Mouse (Mus musculus) kidney, postnatal 10 days (tissue): Measurements from ENCODE around the gene Mrpl30.
A peak's percentile ranks its signal among the peaks of the same experiment; 100 is the strongest.

ENCODE experiments used
- DNase-seq: peaks from one replicate; pipeline ENCODE4 v3.0.0; 2021; ENCODE audit warnings: mixed read lengths

Gene Mrpl30

DNA sequence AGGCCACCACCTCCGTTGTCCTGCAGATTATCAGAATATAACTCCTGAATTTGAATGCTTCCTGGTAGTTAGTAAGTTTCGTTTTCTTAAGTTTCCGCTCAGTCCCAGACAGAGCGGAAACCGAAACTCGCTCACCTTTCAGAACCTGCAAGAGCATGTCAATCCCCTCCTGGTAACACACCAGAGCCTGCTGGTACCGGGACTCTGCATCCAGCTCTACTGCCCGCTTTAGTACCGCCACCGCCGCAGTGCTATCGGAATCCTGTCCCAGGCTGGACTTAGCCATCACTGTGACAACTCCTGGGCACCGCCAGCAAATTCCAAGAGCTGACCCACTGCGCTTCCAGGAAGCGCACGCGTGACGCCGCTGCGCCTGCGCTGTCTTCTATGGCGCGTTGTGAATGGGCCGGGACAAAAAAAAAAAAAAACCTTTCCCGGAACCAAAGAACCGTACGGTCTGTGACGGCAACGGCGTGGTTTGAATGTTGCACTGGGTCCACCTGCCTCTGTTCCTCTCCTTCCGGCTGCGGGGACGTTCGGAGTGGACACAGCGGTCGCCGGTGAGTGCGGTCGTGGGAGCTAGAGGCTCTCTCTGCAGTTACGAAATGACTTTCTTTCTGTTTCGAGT lies at the start of gene Mrpl30, which contains the start of gene Mitd1:
Mrpl30 (plus strand) TSS at position 453 of the 628 bp plus-strand sequence.
Mitd1 (minus strand) TSS at position 387 of the 628 bp plus-strand sequence.
- peak; percentile 93 for DNase-seq

DNA sequence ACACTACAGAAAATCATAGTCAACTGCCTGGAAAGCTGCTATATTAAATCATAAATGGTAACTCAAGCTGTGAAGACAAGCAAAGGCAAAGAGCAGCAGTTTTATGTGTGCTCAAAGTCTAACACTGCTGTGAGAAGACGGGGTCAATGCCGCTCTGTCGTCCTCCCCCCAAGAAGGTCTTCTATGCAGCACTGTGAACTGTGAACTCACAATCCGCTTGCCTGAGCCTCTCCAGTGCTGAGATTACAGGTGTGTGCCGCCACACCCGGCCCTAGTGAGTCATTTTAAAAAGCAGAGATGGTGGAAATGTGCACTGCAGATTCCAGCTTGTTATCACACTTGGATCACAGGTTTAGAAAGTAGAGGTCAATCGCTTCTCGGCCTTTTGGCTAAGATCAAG lies 43.4 kb upstream of the Mrpl30 start:
- DNase-seq, result no peak

DNA sequence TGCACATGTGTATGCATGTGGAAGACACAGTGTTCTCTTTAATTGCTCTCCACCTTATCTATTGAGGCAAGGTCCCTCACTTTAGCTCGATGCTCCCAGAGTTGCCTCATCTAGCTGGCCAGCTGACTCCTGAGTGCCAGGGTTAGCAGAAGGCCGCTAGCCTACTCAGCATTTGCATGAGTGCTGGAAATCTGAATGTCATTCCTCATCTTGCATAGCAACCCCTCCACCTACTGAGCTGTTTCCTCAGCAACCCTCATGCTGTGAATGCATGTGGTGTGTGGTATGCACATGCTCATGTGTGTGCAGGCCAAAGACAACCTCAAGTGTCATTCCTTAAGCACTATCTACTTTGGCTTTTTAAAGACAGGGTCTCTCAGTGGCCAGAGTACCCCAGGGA lies 39.6 kb upstream of the Mrpl30 start:
- DNase-seq, result no peak

DNA sequence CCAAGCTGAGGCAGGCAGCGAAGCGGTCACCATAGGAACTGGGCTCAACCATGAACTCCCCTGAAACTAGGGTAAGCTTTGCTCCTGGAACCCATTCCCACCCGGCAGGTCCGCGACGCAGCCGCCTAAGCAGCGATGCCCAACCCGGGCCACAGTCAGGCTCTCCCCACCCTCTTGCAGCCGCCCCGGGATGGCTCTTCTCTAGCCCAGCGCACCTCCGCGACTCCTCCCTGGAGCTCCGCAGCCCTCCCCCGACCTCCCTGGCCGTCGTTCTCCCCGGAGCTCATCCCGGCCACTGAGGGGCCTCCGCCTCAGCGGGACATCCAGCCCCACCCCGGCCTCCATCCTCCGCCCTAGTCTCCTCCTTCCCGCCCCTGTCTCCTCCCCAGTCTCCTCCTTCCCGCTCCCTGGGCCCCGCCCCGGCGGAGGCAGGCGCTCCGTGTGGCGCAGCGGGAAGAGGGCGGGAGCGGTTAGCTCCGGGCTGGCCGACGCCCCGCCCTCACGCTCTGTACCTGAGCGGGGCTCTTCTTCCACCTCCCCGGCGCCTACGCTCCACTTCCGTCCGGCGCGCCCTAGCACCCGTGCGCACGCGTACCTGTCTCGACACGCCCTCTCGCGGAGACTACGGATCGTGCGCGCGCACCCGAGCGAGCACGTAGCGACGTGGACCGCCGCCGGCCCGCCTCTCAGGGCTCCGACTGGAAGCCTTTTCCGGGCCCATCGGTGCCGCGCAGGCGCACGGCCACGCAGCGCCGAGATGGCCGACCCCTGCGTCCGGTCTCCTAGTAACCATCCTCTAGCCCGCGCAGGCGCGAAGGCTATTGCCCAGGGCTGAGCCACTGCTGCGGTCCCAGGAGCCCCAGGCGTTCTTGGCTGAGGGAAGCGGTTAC lies 25.5 kb upstream of the Mrpl30 start:
- peak; percentile 100 for DNase-seq

DNA sequence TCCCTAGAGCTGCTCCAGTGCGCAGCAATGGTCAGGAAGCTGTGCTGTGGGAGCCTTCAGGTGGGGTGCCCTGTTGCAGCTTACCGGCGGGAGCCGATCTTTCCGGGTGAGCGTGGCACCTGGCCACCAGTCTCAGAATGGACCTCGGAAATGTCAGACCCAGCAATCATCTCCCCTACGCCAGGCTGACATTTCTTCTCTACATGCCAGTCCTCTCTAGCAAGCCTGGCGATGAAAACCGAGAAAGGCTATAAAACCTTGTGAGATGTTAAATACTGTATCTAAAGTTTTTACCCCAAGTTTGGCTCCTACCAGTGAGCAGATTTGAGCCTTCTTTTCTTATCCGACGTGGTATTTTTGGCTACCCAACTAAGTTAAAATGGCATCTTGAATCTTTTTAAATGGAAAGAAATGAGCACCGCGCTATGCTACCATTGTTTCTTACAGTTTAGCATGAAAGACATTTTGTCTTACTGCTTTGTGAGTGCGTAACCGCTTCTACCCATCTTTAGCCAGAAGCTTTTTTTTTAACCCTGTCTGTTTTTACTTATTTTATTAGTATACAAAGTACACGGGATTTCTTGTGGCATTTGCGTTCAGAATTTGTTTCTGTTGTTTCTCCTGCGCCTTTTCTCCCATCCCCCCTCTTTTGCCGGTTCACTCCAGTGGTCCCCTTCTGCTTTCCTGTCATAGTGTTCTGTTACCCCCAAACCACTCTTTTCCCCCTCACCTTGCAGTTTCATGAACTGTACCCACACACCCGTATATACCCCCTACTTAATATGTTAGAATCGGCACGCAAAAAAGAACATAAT lies 24.7 kb upstream of the Mrpl30 start:
- no peak for DNase-seq

DNA sequence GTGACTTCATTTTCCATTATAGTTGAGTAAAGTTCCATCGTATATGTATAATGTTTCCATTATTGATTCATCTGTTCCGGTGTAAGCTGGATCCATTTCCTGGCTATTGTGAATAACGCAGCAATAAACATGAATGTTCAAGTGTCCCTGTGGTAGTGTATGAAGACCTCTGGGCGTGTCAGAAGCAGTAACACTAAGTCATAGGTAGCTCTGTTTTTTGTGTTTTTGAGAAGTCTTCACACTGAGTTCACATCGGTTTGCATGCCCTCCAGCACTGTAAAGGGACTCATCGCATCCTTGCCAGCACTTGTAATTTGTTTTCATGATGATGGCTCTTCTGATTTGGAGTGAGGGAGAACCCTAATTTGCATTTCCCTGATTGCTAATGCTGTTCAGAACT lies 24.0 kb upstream of the Mrpl30 start, which contains the start of gene Tsga10:
Tsga10 (minus strand) TSS at position 144 of the 400 bp plus-strand sequence.
- DNase-seq, result no peak

DNA sequence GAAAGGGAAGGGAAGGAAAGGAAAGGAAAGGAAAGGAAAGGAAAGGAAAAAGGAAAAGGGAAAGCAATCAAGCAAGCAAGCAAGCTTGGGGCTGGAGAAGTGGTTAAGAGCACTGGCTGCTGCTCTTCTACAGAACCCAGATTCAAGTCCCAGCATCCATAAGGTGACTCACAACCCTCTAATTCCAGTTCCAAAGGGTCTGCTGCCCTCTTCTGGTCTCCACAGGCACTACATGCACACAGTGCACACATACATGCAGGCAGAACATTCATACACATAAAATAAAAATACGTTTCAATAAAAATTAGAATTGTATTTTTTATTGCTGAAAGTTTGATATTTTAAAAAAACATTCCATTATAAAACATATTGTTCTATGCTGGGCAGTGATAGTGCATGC lies 23.2 kb upstream of the Mrpl30 start:
- DNase-seq, result peak; percentile 66

DNA sequence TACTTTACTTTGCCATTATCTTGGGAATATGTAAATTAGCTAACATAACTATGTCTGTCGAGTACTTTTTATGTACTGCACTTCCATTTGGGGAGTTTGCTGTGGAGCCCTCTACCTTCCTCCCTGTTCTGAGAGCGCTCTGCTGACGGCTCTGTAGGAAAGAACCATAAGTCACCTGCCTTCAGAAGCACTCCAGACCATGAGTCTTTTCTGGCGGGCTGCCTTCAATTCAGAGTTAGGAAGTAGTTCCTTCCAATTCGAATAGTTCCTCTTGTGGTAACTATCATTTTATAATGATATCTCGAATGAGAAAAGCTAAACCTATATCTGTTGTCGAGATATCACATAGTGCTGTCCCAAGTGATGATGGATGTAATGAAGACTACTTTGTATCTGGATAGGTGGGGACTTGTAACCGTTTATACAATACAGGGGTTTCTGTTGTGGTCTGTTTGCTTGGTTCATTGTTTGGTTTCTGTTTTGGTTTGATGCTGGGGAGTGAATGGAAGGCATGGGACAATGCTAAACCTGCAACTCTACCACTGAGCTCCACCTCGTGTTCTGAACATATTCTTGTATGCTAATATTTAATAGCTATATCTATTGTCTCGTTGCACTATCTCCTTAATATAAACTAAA lies 22.5 kb upstream of the Mrpl30 start:
- no peak for DNase-seq

DNA sequence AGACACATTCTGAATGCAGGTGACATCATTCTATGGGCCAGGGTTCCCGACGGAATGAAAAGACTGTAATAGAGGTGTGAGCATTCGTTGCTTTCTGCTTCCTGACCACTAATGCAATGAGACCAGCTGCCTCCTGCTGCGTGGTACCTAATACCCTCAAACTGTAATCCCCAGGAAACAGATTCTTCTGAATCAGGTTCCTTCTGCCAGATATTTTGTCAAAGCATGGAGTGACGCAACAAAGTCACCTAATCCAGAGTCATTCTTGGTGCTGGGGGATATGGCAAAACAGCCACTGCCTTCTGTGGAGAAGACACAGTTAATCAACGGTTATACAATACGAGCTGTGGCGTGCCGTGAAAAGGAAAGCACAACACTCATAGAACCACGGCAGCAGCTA lies 21.6 kb upstream of the Mrpl30 start:
- DNase-seq, result no peak

DNA sequence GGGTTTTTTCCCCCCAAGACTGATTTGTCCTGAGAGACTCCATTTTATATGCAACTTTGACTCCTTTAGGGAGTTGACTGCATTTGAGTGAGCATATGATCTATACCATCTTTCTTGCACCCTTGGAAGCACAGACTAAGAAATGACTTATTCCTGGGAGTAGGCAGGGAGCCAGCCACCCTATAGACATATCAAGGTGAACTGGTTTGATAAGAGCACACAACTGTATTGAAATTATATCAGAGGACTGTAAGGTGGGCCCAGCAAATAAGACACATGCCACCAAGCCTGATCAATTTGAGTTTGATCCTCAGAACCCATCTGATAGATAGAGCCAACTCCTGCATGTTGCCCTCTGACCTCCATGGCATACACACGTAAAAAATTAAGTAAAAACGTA lies 20.9 kb upstream of the Mrpl30 start:
- no peak for DNase-seq

DNA sequence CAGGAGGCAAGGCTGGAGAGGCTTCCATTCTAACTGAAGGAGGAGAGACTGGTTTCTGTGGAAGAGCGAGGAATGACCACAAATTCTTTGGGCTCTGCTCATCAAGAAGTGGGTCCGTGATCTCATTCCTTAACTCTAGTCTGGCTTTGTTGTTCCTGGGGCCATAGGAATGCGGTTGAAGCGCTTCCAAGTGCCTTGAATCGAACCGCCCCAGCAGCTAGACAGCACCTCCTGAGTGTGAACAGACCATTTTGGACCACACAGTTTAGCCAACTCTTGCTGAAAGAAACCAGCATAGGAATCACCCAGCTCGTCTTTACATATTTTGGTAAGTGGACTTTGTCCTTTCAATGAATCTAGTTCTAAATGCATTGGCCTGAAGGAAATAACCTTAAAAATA lies 18.6 kb upstream of the Mrpl30 start, which contains the start of gene Lipt1:
Lipt1 (plus strand) TSS at position 35 of the 400 bp plus-strand sequence.
- no peak for DNase-seq

DNA sequence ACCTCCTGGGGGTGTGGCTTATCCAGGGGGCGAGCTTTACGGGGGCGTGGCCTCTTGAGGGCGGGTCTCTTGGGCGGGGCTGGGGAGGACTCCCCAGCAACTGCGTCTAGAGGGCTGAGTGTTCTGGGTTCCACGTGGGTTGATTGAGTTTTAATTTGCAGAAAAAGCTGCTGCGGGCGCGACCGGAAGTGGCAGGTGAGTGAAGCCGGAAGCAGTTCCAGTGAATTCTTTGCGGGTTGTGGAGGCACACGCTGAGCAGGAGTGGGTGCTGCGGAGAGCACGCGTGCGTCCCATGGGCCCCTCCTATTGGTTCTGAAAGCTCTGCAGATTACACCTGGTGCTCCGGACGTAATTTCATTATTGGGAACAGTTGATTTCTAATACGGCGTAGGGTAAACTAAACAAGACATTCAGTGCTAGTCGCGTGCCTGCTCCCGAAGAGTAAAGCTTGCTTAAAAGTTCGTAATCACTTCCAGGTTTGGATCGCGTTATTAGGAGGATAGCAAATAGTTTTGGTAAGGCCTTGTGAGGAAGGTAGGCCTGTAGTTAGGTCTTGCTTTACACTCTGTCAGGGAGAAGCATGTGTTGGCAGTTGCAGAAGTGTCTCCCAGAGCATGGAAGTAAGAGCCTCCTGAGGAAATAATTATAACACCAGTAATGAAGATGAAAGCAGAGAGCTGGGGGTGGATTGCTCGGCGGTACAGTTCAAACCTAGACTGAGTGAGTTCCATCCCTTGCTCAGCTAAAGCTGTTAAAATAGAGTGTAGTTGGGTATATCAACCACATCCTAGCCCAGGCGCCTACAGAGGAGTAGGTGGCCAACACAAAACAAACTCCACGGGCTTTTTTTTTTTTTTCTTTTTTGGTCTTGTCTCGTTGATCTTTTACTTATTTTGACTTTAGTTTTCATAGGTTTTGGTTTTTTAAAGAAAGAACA lies 17.9 kb upstream of the Mrpl30 start:
- DNase-seq, result peak; percentile 91

DNA sequence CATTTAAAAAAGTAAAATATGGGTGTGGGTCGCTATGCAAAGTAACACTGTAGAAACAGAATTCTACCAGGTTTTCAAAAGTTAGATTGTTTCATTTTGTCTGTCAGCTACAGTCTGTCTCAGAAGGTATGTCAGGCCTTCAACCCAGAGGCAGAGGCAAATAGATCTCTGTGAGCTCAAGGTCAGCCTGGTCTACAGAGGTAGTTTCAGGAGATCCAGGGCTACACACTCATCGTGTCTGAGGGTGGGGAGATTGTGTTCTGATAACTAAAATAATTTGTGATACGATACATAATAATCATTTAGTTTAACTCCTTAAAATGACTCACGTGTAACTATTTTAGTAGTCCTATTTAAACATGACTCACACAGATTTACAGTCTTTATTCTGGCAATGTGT lies 17.1 kb upstream of the Mrpl30 start:
- no peak for DNase-seq

DNA sequence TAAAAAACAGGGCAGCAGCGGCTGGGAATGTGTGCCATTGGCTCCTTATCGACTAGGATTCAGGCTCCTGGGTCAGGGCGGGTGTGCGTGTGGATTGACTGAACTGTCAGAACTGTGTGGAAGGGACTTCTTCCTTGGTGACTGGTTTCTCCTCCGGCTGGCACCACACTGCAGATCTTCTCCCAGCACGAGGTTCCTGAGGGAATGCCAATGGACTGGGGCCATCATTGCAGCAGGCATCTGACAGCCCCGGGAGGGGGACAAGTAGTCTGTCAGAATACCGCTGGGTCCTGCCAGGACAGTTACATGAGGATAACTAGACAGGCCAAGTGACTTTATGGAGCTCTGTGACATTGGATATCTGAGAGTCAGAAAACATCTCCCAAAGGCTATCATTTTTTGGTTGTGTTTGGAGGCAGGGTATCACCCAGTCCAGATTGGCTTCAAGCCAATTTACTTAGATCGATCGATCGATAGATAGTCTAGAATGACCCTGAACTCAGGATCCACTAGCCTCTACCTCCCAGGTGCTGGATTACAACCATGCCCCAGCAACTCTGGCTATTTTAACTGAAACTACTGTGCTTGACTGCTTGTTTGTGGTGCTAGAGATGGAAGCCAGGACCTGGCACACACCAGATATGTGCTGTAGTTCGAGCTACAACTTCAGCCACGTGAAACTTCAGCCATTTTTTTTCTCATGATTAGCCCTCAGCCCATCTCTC lies 12.4 kb upstream of the Mrpl30 start:
- DNase-seq, result no peak

DNA sequence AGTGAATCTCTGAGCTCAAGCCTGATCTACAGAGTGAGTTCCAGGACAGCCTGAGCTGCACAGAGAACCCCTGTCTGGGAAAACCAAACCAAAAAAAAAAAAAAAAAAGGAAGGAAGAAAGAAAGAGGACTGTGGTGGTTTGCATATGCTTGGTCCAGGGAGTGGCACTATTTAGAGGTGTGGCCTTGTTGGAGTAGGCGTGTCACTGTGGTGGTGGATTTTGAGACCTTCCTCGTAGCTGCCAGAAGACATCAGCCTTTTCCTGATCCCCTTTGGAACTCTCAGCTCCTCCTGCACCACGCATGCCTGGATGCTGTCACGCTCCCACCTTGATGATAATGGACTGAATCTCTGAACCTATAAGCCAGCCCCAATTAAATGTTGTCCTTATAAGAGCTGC lies 6.9 kb upstream of the Mrpl30 start:
- no peak for DNase-seq

DNA sequence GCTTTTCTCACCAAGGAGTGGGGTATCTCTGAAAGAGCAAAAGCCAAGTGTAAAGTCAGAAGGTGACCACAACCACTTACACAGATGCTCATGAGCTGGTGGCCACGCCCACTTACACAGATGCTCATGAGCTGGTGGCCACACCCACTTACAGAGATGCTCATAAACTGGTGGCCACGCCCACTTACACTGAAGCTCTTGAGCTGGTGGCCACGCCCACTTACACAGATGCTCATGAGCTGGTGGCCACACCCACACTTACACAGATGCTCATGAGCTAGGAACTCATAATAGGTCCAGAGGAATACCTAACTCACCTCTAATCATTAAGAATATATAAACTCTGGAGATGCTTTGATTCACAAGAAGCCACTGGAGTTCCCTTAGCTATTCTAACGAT lies 5.8 kb upstream of the Mrpl30 start:
- no peak for DNase-seq

DNA sequence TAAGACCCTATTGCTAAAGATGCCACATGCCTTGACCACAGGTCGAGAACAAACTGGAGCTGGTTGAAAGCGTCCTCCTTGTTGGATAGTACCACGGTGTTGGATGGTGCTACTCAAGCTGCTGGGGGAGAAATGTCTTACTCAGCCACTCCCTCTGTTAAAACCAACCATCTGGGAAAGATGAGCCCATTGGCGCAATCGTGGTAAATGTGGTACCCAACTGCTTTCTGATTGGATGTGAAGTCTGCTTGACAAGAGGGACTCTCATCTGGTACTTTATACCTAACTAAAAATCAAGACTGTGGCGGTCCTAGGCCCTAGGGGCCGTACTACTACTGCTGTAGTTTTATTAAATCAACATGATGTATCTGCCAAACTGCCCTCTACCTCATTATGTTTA lies 1.1 kb upstream of the Mrpl30 start:
- no peak for DNase-seq

DNA sequence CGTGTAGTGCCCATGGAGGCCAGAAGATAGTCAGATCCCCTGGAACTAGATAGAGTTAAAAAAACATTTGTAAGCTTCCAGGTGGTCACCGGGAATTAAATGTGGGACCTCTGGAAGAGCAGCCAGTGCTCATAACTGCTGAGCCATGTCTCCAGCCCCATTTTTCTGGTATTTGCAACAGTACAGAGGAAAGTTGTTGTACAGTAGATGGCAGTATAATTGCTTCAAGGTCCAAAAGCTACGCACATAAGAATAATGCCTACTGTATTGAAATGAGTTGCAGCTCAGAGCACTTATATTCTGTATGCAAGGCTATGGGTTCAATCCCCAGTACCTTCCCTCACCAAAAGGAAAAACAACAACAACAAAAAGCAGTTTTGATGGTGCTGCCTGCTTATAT lies 1.1 kb downstream of the Mrpl30 start:
- no peak for DNase-seq

DNA sequence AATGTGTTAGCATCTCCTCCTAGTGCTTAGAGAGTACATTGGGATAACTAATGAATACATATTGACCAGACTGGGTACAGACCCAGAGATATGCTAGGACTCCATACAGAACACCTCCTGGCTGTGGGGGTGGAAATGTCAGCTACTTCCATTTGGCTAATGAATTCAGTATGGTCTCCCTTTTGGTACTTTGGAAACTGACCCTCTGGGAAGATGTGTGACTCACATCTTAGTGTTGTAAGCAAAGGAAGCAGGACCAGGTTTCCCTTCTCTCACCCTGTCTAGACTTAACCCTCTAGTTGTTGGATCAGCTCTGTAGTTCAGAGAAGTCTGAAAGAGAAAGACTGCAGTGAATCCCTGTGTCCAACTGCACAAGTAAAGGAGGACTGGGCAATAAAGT lies 4.3 kb downstream of the Mrpl30 start:
- no peak for DNase-seq

DNA sequence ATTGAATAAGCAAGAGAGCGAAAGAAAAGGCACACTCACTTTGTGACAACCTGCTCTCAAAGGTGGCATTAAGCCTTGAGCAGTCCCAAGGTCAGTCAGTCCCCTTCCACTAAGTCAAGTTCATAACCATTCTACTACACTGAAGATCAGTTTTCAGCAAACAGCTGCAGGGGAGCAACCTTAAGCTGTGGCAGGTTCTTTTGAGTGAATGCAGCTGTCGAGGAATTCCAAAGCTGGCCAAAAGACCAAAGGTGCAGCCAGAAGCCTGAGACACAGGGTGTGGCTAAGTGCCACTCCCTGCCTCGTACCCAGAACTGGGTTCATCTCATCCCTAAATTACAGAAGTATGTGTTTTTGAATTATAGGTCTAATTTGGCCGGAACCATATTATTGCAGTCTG lies 9.5 kb downstream of the Mrpl30 start:
- DNase-seq, result no peak

DNA sequence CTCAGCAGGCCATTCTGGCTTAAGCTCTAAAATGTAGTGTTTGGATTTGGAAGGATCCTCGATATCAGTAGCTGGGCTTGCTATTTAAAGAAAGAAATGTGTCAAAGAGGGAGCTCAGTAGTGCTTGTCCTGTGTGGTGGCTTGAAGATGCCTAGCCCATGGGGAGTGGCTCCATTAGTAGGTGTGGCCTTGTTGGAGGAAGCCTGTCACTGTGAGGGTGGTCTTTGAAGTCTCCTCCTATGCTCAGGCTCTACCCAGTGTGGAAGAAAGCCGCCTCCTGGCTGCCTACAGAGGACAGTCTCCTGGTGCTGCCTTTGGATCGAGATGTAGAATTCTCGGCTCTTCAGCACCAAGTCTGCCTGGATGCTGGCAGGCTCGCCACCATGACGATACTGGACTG lies 10.0 kb downstream of the Mrpl30 start:
- DNase-seq, result no peak
